Mouse (Mus musculus) liver, adult 2 months (tissue): ENCODE measurements at regions not wholly inside any gene's neighbourhood (a gene's known extent, or its start where the extent isn't known, plus 50 kb on each side); places are given as distances from the start of the nearest gene placed in this dataset.

ENCODE experiments used
- DNase-seq: peaks from one replicate; pipeline ENCODE4 v3.0.0-alpha.2; 2011; ENCODE audit warnings: low read depth, low spot score; ENCODE audit errors: extremely low read depth
- H3K27ac ChIP-seq: fragments of 200-500 bp; replicated peaks from 2 replicates; pipeline ENCODE4 v1.5.1; 2012; ENCODE audit warnings: low read depth, mild to moderate bottlenecking, control low read depth, inconsistent platforms, low read length; ENCODE audit not compliant: insufficient read depth
- H3K27me3 ChIP-seq: fragments of 200-500 bp; 2 replicates; pipeline ENCODE4 v1.6.1; 2012; ENCODE audit warnings: mild to moderate bottlenecking, moderate library complexity, low read length, inconsistent platforms; ENCODE audit not compliant: control insufficient read depth, insufficient read depth
- H3K36me3 ChIP-seq: fragments of 200-500 bp; 2 replicates; pipeline ENCODE4 v1.6.1; 2012; ENCODE audit warnings: low read length, inconsistent platforms; ENCODE audit not compliant: control insufficient read depth, insufficient read depth
- H3K4me1 ChIP-seq: fragments of 200-500 bp; 2 replicates; pipeline ENCODE4 v1.6.1; 2011; ENCODE audit warnings: low read length; ENCODE audit not compliant: control insufficient read depth, insufficient read depth
- H3K4me3 ChIP-seq: fragments of 200-500 bp; 2 replicates; pipeline ENCODE4 v1.5.1; 2011; ENCODE audit warnings: low read depth, mild to moderate bottlenecking, control low read depth, low read length, moderate library complexity; ENCODE audit not compliant: insufficient read depth
- H3K79me2 ChIP-seq: fragments of 200-500 bp; 2 replicates; pipeline ENCODE4 v1.6.1; 2012; ENCODE audit warnings: inconsistent platforms, mild to moderate bottlenecking, low read length, moderate library complexity; ENCODE audit not compliant: control insufficient read depth, insufficient read depth
- H3K9ac ChIP-seq: fragments of 200-500 bp; 2 replicates; pipeline ENCODE4 v1.6.1; 2012; ENCODE audit warnings: low read depth, mild to moderate bottlenecking, control low read depth, inconsistent platforms, low read length
- CTCF ChIP-seq: fragments of 200-500 bp; IDR thresholded peaks from 2 replicates; pipeline ENCODE4 v1.5.1; 2011; ENCODE audit warnings: low read depth, low read length, control low read depth
- POLR2A ChIP-seq: fragments of 200-500 bp; IDR thresholded peaks from 2 replicates; pipeline ENCODE4 v1.6.1; 2011; ENCODE audit warnings: low read length, control low read depth; ENCODE audit not compliant: insufficient read depth; ENCODE audit errors: extremely low read depth
- WGBS: fragments of 180-500 bp; shearing (Covaris S2); methylation state at CpG from one replicate; pipeline ENCODE4 v1.1.7; 2018; 5-methylcytosine and 5-hydroxymethylcytosine counted together

DNA sequence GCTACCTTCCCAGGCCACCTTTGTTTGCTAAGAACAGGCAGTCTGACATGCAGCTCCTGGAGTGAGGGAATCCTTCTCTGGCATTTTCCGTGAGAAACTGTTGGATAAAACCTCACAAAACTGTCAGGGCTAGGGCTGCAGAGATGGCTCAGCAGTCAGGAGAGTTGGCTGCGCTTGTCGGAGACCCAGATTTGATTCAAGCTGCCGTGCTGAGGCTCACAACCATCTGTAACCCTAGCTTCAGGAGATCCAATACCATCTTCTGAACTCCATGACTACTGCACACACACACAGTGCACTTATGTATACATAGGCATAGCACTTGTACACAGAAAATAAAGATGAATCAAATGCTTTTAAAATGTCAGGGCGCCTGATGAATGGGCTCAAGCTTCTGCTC is 82.5 kb downstream of the Asb1 start:
- DNase-seq = no peak
- no peaks in the 10 kb centered on the region for H3K79me2 ChIP-seq
- H3K36me3 ChIP-seq = no peaks in the 10 kb centered on the region
- WGBS = 85% methylated on average over 5 of the region's 5 CpGs
- no peak overlapping the region for H3K4me3 ChIP-seq
- H3K9ac ChIP-seq = no peak overlapping the region
- TF ChIP-seq CTCF = no peak
- no peak for TF ChIP-seq POLR2A
- H3K4me1 ChIP-seq = no peaks in the 10 kb centered on the region
- H3K27ac ChIP-seq = no peak overlapping the region
- no peaks in the 10 kb centered on the region for H3K27me3 ChIP-seq

DNA sequence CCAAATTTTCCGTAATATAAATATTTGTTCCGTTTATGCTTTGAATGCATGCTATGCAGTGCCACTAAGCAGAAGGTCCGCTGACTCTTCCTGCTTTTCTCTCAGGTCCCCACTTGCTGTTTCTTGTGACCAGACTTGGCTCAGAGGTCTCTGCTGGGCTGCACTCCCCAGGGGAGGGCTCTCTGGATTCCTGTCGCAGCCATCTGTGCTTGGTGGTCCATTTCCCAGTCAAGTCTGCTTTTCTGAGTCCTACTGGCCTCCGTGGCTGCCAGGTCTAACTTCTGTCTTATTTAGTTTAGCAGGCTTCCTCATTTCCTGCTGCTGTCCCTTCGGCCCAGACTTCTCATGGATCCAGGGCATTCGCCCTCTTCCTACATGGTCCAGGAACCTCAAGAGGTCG is 83.7 kb downstream of the Asb1 start:
- H3K79me2 ChIP-seq = no peaks in the 10 kb centered on the region
- TF ChIP-seq CTCF (no peak), POLR2A (no peak)
- H3K9ac ChIP-seq = no peak overlapping the region
- no peak overlapping the region for H3K4me3 ChIP-seq
- H3K36me3 ChIP-seq = no peaks in the 10 kb centered on the region
- H3K27ac ChIP-seq = no peak overlapping the region
- 41% methylated on average over 8 of the region's 8 CpGs for WGBS
- no peaks in the 10 kb centered on the region for H3K4me1 ChIP-seq
- DNase-seq = no peak
- H3K27me3 ChIP-seq = no peaks in the 10 kb centered on the region

DNA sequence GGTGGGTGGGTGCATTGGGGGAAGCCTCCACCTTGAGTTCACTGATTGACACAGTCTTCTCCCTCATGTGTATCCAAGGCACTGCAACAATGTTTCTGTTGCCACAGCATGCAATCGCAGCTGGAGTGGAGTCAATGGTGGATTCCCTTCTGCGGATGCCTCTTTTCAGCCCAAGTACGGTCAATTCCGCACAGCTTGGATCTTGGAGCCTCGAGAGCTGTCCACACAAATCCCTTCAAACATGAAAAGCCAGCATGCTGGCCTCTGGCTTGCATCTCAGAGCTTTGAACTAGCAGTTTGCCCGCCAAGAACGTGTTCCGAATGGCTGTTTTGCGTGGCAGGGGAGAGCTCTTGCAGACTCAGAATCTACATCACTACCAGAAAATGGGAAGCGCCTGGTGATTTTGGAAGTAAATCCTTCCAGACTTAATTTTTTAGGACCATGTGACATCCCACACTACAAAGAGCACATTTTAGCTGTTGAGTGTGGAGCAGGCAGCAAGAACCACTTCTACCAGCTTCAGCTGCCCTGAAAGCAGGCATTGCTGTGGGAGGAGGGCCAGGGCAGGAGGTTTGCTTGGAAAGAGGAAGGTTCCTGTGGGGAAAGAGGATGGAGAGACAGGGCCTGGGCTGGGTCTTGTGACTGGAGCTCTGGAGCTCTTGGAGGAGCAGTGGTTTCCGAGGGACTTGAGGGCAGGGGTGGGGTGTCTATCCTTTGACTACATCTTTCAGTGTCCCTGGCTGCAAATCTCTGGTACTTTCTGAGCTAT is 84.4 kb downstream of the Asb1 start:
- Histone ChIP-seq H3K27me3 (no peaks in the 10 kb centered on the region), H3K79me2 (no peaks in the 10 kb centered on the region), H3K4me3 (no peak overlapping the region), H3K4me1 (no peaks in the 10 kb centered on the region), H3K36me3 (no peaks in the 10 kb centered on the region), H3K27ac (no peak overlapping the region), H3K9ac (no peak overlapping the region)
- no peak for TF ChIP-seq POLR2A
- no peak for TF ChIP-seq CTCF
- no peak for DNase-seq
- 70% methylated on average over 11 of the region's 11 CpGs for WGBS

DNA sequence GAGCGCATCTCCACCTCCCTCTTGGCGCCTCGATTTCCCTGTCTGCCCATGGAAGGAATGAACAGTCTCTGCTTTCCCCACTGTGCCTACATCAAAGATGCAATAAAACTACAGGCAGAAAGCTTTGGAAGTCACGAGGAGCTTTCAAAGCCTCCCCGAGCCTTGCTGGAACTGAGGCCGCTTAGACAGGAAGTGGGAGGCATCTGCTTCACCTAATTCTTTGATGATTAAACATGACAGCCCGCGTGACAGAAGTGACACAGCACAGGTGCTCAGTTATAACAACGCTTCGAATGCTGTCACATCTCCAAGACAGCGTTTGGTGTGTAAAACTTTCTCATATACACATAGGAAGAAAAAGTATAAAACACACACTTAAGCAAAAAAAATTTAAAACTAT is 85.7 kb downstream of the Asb1 start:
- no peak for DNase-seq
- no peak for TF ChIP-seq CTCF
- TF ChIP-seq POLR2A = no peak

DNA sequence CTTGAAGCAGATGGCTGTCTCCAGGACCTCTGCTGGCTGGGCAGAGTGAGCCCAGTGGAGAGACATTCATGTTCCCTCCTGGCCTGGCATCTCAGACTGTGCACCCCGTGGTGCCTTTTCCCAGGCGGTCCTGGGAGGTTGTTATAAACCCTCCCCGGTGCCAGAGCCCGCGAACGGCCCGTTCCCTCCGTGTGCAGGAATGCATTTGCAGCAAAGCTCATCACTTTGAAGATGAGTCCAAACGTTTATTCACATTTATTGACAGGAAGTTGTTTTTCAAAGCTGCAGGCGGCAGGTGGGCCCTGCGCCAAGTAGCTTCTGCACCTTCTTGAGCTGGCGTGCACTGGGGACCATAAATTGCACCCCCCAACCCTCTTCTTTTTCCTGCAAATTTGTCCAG is 89.9 kb downstream of the Asb1 start:
- 54% methylated on average over 12 of the region's 12 CpGs for WGBS

More for the DNA sequence above, 85.7 kb downstream of the Asb1 start:
- Histone ChIP-seq H3K4me3 (no peak overlapping the region), H3K9ac (no peak overlapping the region), H3K4me1 (no peaks in the 10 kb centered on the region), H3K27me3 (no peaks in the 10 kb centered on the region), H3K27ac (no peak overlapping the region), H3K79me2 (no peaks in the 10 kb centered on the region), H3K36me3 (no peaks in the 10 kb centered on the region)
- 76% methylated on average over 11 of the region's 11 CpGs for WGBS

DNA sequence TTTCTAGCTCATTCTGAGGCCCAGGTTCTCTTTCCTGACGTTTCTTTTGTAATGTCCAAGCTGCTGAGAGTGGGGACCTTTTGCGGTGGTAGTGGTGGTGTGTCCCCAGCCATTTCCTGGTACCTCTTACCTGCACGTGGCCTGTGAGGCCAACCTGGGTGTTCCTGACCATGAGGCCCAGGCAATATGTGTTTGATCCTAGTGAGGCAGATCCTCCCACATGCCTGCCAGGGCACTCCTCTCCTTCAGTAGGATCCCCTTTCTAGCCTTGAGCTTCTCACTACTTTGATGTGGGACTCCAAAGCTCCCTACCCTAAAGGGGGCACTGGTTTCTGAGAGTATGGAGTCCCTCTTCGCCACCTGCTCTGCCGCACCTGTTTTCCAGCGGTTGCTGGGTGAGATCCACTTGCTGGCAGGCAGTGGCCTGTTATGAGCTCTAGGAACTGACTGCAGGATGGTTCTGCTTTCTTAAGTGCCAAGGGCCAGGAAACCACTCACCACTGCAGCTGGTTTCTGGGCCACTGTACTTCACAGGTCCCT is 90.6 kb downstream of the Asb1 start:
- no peak overlapping the region for H3K9ac ChIP-seq
- no peak for DNase-seq
- no peak for TF ChIP-seq CTCF
- TF ChIP-seq POLR2A = no peak
- no peaks in the 10 kb centered on the region for H3K36me3 ChIP-seq
- no peaks in the 10 kb centered on the region for H3K4me1 ChIP-seq
- no peak overlapping the region for H3K4me3 ChIP-seq
- WGBS = 78% methylated on average over 6 of the region's 6 CpGs
- H3K27me3 ChIP-seq = no peaks in the 10 kb centered on the region
- H3K27ac ChIP-seq = no peak overlapping the region
- H3K79me2 ChIP-seq = no peaks in the 10 kb centered on the region

More for the DNA sequence above, 89.9 kb downstream of the Asb1 start:
- TF ChIP-seq POLR2A (no peak), CTCF (no peak)
- Histone ChIP-seq H3K4me3 (no peak overlapping the region), H3K27ac (no peak overlapping the region), H3K9ac (no peak overlapping the region), H3K4me1 (no peaks in the 10 kb centered on the region), H3K27me3 (no peaks in the 10 kb centered on the region), H3K79me2 (no peaks in the 10 kb centered on the region), H3K36me3 (no peaks in the 10 kb centered on the region)
- no peak for DNase-seq
